Mouse (Mus musculus) C2C12 (cell line): ENCODE measurements around the gene Fermt1.

Experiments
- CTCF ChIP-seq: IDR thresholded peaks from one replicate; pipeline ENCODE4 v1.5.1; 2011; ENCODE audit not compliant: control insufficient read depth, insufficient read depth, insufficient read length
- MAX ChIP-seq: IDR thresholded peaks from one replicate; pipeline ENCODE4 v1.6.1; 2011; ENCODE audit warnings: mild to moderate bottlenecking, control low read depth

- no peak for TF ChIP-seq CTCF
- no peak for TF ChIP-seq MAX
These were observed 89.4 kb downstream of the Fermt1 start for GRCm38 (mm10) chr2:132856333-132856732.
